Mouse (Mus musculus) heart, postnatal 25 days (tissue): Measurements from ENCODE around the gene Gm13090. TPM values are rescaled to one million over a fixed set of nuclear protein-coding genes. Genes with fewer than 3 reads are reported as not detected.

Experiments used
- DNase-seq: peaks from one replicate; pipeline ENCODE4 v3.0.0; 2022; ENCODE audit warnings: low spot score
- intact Hi-C: fragments of 180-260 bp; cut with DNase I; formaldehyde crosslinking; loops from one replicate; pipeline ENCODE4 v1.15.1; 2025
- total RNA-seq, 2 experiments: library from RNA; stranded (reverse); gene quantifications; 2 replicates each; pipeline ENCODE4 v1.2.3; 2021

Gene Gm13090
- total RNA-seq, 2 experiments from 2014 or later, result not detected

DNA sequence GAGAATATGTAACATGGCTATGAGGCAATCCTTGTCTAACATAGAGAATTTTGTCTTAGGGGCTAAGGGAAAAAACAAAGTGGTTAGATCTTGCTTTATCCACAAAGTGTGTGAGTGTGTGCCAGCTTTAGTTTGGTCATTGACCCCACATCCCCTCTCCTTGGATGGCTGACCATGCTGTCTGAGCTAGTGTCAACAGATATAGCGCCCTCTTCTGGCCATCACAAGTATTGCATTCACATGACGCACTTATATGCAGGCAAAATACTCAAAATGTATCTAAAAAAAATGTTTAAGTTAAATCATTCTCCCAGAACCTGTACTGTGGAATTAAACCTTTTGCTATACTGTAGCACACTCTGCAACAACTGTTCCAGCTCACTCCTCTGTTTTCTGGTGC lies 5.8 kb downstream of the Gm13090 start:
- no peak for DNase-seq
- intact Hi-C loops, result no loop called here

DNA sequence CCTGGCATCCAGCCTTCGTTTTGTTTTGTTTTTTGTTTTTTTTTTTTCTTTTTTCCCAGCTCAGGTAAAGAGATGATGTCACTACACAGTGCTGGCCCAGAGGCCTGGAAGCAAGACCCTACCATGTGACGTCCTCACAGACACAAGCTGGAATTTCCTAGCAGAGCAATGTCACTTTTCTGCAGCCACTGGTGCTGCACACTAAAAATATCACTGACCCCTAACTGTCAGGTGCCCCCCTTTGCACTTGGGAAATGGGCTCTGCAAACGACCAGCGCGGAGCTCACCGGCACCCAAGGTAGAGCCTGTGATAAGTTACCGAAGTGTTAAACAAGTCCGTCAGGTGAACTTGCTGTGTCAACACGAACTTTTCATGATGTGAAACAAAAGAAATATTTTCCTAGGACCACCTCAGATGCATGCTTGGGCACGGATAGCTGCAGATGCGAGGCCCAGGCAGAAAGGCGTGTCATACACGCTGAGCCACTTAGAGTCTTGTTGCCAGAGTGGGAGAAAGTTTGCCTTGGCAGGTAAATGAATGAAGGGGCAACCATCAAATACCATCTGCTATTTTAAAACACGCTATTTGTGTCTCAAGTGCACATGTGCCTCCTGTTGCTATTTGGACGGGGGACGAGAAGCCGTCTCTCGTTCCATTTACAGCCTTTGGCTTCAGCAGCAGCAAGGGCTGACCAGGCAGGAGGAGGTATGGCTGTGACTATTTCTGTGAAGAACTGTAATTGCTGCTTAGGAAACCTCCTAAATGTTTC lies 7.1 kb downstream of the Gm13090 start:
- intact Hi-C loops, result no loop called here
- no peak for DNase-seq

DNA sequence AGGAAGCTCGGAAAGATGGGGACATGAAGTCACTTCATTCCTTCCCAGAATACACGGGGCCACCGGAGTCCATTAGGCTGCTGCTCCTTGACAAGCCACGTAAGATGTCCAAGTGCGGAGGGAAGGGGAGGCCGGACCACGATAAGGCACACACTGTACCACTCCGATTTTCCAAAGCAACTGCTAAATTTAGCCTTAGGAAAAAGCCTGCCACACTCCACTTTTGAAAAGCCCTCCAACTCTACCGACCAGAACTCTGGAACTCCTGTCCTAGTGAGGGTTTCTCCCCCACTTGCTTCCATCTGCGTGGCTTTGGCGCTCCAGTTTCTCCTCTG lies 7.7 kb downstream of the Gm13090 start:
- intact Hi-C loops, result no loop called here
- DNase-seq, result no peak

DNA sequence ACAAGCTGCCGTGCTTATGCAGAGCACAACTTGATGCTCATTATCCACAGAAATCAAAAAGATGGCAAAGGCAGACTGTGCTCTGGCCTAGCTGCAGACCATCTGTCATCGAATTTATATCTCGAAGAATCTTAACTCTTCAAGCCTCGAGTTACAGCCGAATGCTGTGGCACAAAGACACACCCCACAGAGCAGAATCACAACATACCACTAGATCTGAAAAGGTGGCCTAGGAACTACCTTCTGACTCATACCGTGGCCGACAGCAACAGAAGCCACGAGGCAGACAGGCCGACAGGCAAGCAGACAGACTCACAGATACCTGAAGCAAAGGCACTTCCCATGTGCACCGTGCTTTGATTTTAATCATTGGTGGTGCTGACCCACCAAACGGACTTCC lies 14.3 kb downstream of the Gm13090 start:
- no peak for DNase-seq
- intact Hi-C loops, result no loop called here

- intact Hi-C loops, result no loop called here
- no peak for DNase-seq
Measured at GRCm38 (mm10) chr4:151104147-151104546, 14.8 kb downstream of the Gm13090 start.

DNA sequence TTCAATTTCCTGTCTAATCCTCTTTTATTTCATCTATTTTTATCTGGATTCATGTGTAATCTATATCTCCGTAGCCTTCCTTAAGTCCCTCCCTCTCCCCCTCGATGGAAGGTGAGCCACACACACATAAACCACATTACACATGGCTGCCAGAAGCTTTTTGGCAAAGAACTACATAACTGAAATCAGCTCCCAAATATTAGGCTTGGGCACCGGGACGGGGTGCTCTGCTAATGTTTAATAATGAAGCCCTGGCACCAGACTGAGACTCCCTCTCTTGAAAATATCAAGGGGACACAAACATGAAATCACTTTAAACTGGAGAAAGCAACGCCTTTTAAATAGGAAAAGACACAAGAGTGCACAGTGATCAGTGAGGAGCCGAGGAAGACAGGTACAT lies 16.5 kb downstream of the Gm13090 start:
- intact Hi-C loops, result no loop called here
- DNase-seq, result no peak

GRCm38 (mm10) chr4:151106468-151106867 lies 17.1 kb downstream of the Gm13090 start:
- no peak for DNase-seq
- intact Hi-C loops, result no loop called here

DNA sequence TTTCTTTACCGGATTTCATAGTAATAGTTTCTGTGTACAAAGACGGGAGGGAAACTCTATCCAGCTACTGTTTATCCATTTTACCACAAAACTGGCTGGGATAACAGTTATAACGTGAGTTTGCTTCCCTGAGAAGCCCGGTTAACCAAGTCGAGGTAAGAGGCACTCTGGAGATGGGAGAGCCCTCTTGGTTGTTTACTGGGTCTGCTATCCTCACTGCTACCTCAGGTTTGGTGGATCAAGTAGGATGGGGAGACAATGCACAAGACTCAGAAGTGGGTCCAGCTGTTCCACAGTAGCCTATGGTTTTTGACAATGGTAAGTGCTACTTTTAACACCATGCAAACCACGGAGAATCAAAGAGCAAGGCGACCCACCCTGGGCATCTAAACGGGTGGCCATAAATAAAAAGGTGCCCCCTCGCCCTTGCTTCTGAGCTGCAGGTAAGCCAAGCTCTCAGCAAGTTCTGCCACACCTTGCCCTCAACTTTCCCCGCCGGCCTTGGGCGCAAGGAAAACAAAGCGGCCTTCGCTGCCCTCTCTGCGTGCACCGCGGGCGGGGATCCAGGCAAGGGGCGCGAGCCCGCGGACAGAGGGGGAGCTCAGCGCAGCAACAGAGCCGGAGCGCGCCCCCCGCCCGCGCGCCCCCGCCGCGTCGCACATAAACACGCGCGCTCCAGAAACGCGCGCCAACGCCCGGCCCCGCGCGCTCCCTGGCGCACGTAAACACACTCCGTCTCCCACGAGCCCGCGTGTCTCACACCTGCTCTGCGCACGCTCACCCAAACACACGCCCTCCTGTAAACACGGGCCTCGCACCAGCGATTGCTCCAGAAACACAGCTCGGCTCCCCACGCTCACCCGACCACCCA lies 18.0 kb downstream of the Gm13090 start:
- DNase-seq, result no peak
- intact Hi-C loops, result loop anchor here (2.0 kb wide), 1 partner anchor 15 kb away; no protein-coding TSS in a partner anchor

DNA sequence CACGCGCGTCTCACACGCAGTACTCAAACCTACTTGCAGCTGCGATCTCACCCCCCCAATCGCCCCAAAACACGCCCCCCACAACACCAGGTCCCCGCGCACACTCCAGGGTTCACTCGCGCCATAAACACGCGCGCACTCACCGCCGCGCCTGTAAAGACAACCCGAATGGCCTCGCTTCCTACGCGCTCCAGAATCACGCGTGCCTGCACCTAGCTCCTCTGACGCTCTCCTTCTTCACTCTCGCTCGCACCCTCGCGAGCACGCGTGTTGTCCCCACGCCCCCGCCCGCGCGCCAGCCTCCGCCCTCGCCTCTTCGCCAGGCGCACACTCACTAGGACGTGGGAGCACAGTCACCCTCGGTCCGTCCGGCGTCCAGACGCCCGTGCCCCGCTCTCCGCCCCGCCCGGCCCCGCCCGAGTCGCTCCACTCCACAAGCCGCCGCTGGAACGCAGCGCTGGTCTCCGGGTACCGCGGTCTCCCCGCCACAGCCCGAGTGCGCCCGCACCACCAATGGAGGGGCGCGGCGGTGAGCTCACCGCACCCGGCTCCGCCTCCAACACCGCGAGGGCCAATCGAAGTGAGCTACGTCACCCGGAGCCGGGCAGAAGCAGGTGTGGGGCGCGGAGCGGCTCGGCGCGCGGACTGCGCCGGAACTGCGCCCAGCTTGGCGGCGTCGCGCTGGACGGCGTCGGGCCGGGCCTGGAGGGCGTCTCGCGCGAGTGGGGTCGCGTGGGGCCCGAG lies 18.8 kb downstream of the Gm13090 start:
- intact Hi-C loops, result loop anchor here (2.0 kb wide), 1 partner anchor 15 kb away; no protein-coding TSS in a partner anchor
- DNase-seq, result peak; percentile 68

DNA sequence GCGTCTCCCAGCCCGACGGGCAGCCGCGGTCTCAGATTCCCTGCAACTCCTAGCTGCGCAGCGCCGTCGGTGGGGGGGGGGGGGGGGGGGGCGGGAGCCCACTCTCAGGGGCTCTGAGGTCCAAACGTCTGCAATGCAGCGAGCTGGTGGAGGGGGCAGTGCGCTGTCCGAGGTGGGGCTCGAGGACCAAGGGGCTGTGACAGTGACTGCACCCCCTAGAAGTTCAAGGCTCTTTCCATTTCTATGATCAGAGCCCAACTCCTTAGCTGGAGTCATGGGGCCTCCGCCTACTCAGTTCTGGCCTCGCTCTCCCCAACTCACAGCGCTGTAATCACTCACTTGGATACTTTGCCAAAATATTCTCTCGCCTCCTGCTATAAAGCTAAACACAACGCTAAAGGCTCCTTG lies 19.5 kb downstream of the Gm13090 start:
- intact Hi-C loops, result loop anchor here (2.0 kb wide), 1 partner anchor 14 kb away; no protein-coding TSS in a partner anchor
- no peak for DNase-seq

GRCm38 (mm10) chr4:151111226-151111625 lies 21.9 kb downstream of the Gm13090 start:
- intact Hi-C loops, result no loop called here

DNA sequence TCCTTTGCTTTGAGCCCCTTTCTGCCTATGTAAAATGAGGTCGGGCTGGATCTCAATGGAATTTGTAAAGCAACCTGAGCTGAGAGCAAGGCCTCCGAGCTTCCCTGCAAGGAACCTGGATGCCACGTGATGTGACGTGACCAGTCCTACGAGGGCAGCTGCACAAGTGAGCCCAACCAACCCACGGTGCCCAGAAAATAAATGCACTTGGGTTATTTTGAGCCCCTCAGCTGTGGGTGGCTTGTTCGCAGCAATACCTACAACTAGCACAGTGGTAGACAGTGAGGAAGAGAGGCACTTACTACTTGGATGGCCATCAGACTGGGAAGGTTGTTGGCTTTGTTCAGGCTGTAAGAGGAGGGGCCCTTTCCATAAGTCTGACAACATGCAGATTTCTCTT lies 25.2 kb downstream of the Gm13090 start:
- intact Hi-C loops, result no loop called here
- DNase-seq, result no peak

More at GRCm38 (mm10) chr4:151111226-151111625, 21.9 kb downstream of the Gm13090 start:
- DNase-seq, result no peak

- no peak for DNase-seq
- intact Hi-C loops, result no loop called here
Measured at GRCm38 (mm10) chr4:151118883-151119282, 29.5 kb downstream of the Gm13090 start.

DNA sequence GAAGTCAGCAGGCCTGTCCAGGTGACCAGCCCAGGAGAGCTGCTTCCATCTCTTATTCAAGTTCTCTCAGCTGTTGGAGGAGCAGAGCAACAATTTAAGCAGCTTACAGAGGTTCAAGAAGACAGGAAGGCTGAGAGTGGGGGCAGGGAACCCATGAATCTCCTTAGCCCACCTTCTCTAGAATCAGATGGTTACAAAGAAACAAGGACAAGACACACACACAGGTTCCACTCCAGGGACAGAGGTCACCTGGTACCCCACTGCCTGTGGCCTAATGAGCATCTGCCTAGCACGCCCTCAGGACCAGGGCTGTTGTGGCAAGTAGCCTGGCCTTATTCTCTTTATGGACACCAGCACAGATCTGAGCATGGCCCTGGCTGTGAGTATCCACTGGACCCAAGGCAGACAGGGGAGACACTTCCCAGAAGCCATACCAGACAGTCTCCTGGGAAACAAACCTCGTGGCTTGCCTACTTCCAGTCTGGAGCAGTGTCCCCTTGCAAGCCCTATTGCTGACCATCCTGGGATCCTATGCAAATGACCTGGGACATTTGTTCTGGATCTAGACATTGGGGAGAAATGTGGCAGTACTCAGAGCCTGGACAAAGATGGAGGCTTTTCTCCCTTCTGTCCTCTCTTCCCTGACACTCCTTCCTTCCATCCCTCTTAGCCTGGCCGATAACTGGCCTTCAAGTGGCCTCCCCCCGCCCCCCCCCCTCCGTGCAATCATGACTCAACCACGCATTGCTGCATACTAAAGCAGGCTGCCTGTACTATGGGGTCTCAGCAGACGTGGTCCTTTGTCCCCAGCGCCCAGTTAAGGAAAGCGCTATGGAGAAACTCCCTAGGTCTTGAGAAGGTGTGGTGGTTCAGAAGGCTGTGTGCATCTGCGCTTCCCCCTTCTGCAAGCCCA lies 38.5 kb downstream of the Gm13090 start:
- DNase-seq, result no peak
- intact Hi-C loops, result no loop called here

- no peak for DNase-seq
- intact Hi-C loops, result no loop called here
Measured at GRCm38 (mm10) chr4:151128641-151129541, 39.5 kb downstream of the Gm13090 start.

DNA sequence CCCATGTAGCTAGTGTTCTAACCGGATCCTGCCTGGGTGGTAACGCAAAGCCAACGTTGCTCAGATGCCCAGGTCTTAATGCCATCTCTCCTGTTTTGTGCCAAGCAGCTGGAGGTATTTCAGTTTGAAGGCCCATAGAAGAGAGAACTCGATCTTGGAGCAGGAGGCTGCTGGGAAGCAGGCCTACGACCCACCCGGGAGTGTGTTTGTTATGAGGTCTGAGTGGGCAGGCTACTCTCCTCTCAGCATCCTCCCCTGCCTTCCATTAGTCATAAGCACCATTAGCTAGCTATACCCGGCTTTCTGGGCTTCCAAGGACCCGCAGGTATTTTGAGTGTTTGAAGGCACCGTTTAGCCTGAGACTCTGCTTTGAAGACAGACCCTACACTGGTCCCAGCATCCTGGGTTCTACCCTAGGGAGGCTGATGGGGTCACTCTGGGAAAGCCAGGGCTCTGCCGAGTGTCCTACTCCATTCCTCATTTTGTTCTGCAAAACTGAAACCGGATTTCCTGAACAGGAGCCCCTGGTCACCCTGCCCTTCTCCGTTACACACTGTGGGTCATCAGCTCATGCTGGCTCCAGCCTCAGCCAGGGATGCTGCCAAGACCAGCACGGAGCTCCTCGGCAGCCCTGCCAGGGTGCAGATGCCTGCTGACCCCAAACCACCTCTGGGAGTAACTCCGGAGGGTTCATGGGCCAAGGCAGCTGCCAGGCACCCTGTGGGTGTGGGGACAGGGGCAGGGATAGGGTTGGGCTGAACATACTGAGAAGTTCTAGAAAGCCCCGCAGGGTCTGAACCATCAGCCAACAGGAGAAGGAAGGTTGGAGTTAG lies 40.6 kb downstream of the Gm13090 start:
- intact Hi-C loops, result no loop called here
- DNase-seq, result no peak

DNA sequence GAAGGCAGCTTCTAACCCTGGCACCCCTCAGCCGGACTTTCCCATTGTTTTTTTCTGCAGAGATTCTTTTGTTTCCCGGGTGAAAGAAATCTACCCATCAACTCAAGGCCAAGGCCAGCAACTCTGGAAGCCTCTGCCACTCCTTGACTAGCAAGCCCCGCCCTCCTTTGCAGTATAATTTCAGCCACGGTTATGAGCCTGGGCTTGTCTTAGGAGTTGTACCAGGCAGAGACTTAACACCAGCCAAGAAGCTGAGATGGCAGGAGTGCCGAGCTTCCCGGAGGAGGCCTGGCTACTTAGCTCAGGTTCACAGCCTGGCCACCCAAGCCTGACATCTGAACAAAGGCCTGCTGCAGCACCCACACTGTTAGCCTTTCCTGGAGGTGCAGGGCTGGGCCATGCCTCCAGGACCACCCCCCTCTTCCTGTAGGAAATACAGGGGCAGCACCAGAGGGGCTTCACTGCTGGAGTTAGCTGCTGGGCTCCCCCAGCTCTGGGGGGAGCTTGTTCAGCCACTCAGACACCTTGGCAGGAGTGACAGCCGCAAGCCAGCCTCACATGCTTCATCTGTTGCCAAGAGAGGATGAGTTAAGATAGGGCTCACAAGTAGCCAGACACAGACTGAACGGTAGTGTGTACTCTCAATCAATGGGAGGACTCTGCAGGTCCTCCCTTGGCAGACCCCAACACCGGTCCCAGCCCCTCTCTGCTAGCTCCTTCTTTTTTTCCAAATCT lies 41.6 kb downstream of the Gm13090 start:
- no peak for DNase-seq
- intact Hi-C loops, result no loop called here
